Mouse (Mus musculus) ES-Bruce4 (cell line): Measurements from ENCODE around the gene BC034090.

Experiments
- CTCF ChIP-seq: IDR thresholded peaks from one replicate; pipeline ENCODE4 v1.8.1; 2011; ENCODE audit warnings: low read depth, low read length
- EP300 ChIP-seq: IDR thresholded peaks from 2 replicates; pipeline ENCODE4 v1.6.1; 2011; ENCODE audit warnings: low read depth, low read length; ENCODE audit not compliant: insufficient read depth
- POLR2A ChIP-seq: IDR thresholded peaks from one replicate; pipeline ENCODE4 v1.8.1; 2011; ENCODE audit warnings: low read length; ENCODE audit not compliant: insufficient read depth

- TF ChIP-seq CTCF (no peak), EP300 (no peak), POLR2A (no peak)
Measured at GRCm38 (mm10) chr1:155205311-155205710, 38.9 kb downstream of the BC034090 start.
